Mouse (Mus musculus): ENCODE measurements around the gene Lrp5. TPM values are rescaled to one million over a fixed set of nuclear protein-coding genes. Genes with fewer than 3 reads are reported as not detected.

Gene Lrp5
- polyA plus RNA-seq, 1 experiment = 3.1 TPM

DNA sequence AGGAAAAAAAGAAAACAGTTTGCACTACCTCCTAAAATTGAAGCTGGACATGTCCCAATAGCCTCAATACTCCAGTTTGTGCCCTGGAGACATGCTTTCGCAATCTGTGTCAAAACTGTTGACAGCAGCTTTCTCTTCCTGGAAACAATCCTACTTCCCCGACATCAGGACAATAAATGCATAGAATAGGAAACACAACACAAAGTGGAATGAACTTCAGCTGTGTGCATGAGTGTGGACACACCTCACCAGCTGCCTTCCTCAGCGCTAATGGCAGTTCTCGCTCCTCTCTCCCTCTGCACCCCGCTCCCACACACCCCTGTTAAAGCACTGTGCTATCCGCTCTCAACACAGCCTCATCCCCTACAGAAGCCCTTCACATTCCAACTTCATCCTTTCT lies 123.6 kb downstream of the Lrp5 start:
- Histone ChIP-seq H3K4me1 (ENCODE audit: control insufficient read depth, insufficient read depth, low read length) (peaks cover 5% of the 10 kb centered on the region; the same call in 1 of the 2 replicates), H3K4me3 (ENCODE audit: insufficient read depth, low read length) (no peak overlapping the region), H3K27ac (ENCODE audit: insufficient read depth, low read length) (no peak overlapping the region)
- TF ChIP-seq CTCF (IDR thresholded peaks at IDR 0.05; ENCODE audit: extremely low read depth, insufficient read depth, low read length) (no peak), POLR2A (IDR thresholded peaks at IDR 0.05; ENCODE audit: extremely low read depth, insufficient read depth, low read length) (no peak)

- TF ChIP-seq CTCF (IDR thresholded peaks at IDR 0.05; ENCODE audit: extremely low read depth, insufficient read depth, low read length) (no peak), POLR2A (IDR thresholded peaks at IDR 0.05; ENCODE audit: extremely low read depth, insufficient read depth, low read length) (no peak)
- no peak overlapping the region for H3K27ac ChIP-seq (ENCODE audit: insufficient read depth, low read length)
- H3K4me1 ChIP-seq (ENCODE audit: control insufficient read depth, insufficient read depth, low read length) = peaks cover 7% of the 10 kb centered on the region
- H3K4me3 ChIP-seq (ENCODE audit: insufficient read depth, low read length) = no peak overlapping the region
These were observed 124.1 kb downstream of the Lrp5 start for GRCm38 (mm10) chr19:3562298-3562697.

- H3K27ac ChIP-seq (ENCODE audit: insufficient read depth, low read length) = no peak overlapping the region
- H3K4me3 ChIP-seq (ENCODE audit: insufficient read depth, low read length) = no peak overlapping the region
- peaks cover 3% of the 10 kb centered on the region for H3K4me1 ChIP-seq (ENCODE audit: control insufficient read depth, insufficient read depth, low read length)
- no peak for TF ChIP-seq POLR2A (IDR thresholded peaks at IDR 0.05; ENCODE audit: extremely low read depth, insufficient read depth, low read length)
- no peak for TF ChIP-seq CTCF (IDR thresholded peaks at IDR 0.05; ENCODE audit: extremely low read depth, insufficient read depth, low read length)
These were observed 130.1 kb downstream of the Lrp5 start for GRCm38 (mm10) chr19:3556169-3556827.

GRCm38 (mm10) chr19:3554785-3555184 lies 131.6 kb downstream of the Lrp5 start:
- no peak overlapping the region for H3K4me3 ChIP-seq (ENCODE audit: insufficient read depth, low read length)
- H3K4me1 ChIP-seq (ENCODE audit: control insufficient read depth, insufficient read depth, low read length) = peaks cover 3% of the 10 kb centered on the region
- no peak for TF ChIP-seq CTCF (IDR thresholded peaks at IDR 0.05; ENCODE audit: extremely low read depth, insufficient read depth, low read length)
- TF ChIP-seq POLR2A (IDR thresholded peaks at IDR 0.05; ENCODE audit: extremely low read depth, insufficient read depth, low read length) = no peak

GRCm38 (mm10) chr19:3551573-3552159 lies 134.7 kb downstream of the Lrp5 start:
- peaks cover 2% of the 10 kb centered on the region; the same call in 1 of the 2 replicates for H3K4me1 ChIP-seq (ENCODE audit: control insufficient read depth, insufficient read depth, low read length)
- H3K4me3 ChIP-seq (ENCODE audit: insufficient read depth, low read length) = no peak overlapping the region
- H3K27ac ChIP-seq (ENCODE audit: insufficient read depth, low read length) = peak overlapping the region; percentile 84; the same call in 1 of the 2 replicates
- no peak for TF ChIP-seq POLR2A (IDR thresholded peaks at IDR 0.05; ENCODE audit: extremely low read depth, insufficient read depth, low read length)
- TF ChIP-seq CTCF (IDR thresholded peaks at IDR 0.05; ENCODE audit: extremely low read depth, insufficient read depth, low read length) = no peak

More at GRCm38 (mm10) chr19:3554785-3555184, 131.6 kb downstream of the Lrp5 start:
- no peak overlapping the region for H3K27ac ChIP-seq (ENCODE audit: insufficient read depth, low read length)

GRCm38 (mm10) chr19:3550101-3550500 lies 136.3 kb downstream of the Lrp5 start:
- H3K4me3 ChIP-seq (ENCODE audit: insufficient read depth, low read length) = no peak overlapping the region
- H3K4me1 ChIP-seq (ENCODE audit: control insufficient read depth, insufficient read depth, low read length) = peaks cover 2% of the 10 kb centered on the region; the same call in 1 of the 2 replicates
- H3K27ac ChIP-seq (ENCODE audit: insufficient read depth, low read length) = no peak overlapping the region
- no peak for TF ChIP-seq CTCF (IDR thresholded peaks at IDR 0.05; ENCODE audit: extremely low read depth, insufficient read depth, low read length)
- TF ChIP-seq POLR2A (IDR thresholded peaks at IDR 0.05; ENCODE audit: extremely low read depth, insufficient read depth, low read length) = no peak

DNA sequence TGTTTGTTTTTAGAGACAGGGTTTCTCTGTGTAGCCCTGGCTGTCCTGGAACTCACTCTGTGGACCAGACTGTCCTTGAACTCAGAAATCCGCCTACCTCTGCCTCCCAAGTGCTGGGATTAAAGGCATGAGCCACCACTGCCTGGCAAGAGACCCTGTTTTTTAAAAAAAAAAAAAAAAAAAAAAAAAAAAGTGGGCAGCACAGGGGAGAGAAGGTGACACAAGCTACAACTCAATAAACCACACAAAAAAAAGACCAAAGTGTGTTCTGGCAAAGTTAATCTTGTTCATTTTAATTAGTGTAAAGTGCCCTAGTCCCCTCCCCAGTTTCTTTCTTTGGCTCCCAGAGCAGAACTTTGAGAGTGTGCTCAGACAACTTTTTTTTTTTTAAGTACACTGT lies 137.1 kb downstream of the Lrp5 start:
- TF ChIP-seq CTCF (IDR thresholded peaks at IDR 0.05; ENCODE audit: extremely low read depth, insufficient read depth, low read length) = no peak
- no peak for TF ChIP-seq POLR2A (IDR thresholded peaks at IDR 0.05; ENCODE audit: extremely low read depth, insufficient read depth, low read length)
- H3K27ac ChIP-seq (ENCODE audit: insufficient read depth, low read length) = no peak overlapping the region

GRCm38 (mm10) chr19:3548311-3548710 lies 138.1 kb downstream of the Lrp5 start:
- TF ChIP-seq POLR2A (IDR thresholded peaks at IDR 0.05; ENCODE audit: extremely low read depth, insufficient read depth, low read length) = no peak
- no peak for TF ChIP-seq CTCF (IDR thresholded peaks at IDR 0.05; ENCODE audit: extremely low read depth, insufficient read depth, low read length)
- Histone ChIP-seq H3K4me1 (ENCODE audit: control insufficient read depth, insufficient read depth, low read length) (peaks cover 2% of the 10 kb centered on the region; the same call in 1 of the 2 replicates), H3K27ac (ENCODE audit: insufficient read depth, low read length) (no peak overlapping the region)

More for the DNA sequence above, 137.1 kb downstream of the Lrp5 start:
- Histone ChIP-seq H3K4me3 (ENCODE audit: insufficient read depth, low read length) (no peak overlapping the region), H3K4me1 (ENCODE audit: control insufficient read depth, insufficient read depth, low read length) (peaks cover 2% of the 10 kb centered on the region; the same call in 1 of the 2 replicates)

DNA sequence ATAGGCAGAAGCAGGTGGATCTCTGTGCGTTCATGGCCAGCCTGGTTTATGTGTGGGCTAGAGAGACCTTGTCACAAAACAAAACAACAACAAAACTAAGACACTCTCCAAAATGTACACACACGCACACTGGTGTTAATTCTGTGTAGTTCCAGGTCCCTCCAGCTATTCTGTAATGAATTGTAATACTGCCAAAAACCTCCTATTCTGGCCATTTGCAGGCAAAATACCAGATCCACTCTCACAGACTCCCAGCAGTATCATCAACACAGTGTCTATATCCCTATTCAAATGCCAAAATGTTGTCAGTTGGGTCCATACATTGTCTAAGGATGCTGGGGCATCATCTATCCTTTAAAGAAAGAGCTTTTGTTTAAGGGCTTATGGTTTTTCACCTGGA lies 141.4 kb downstream of the Lrp5 start:
- no peaks in the 10 kb centered on the region; the same call in 1 of the 2 replicates for H3K4me1 ChIP-seq (ENCODE audit: control insufficient read depth, insufficient read depth, low read length)
- no peak overlapping the region for H3K27ac ChIP-seq (ENCODE audit: insufficient read depth, low read length)
- no peak overlapping the region for H3K4me3 ChIP-seq (ENCODE audit: insufficient read depth, low read length)
- TF ChIP-seq CTCF (IDR thresholded peaks at IDR 0.05; ENCODE audit: extremely low read depth, insufficient read depth, low read length) (no peak), POLR2A (IDR thresholded peaks at IDR 0.05; ENCODE audit: extremely low read depth, insufficient read depth, low read length) (no peak)

More at GRCm38 (mm10) chr19:3548311-3548710, 138.1 kb downstream of the Lrp5 start:
- no peak overlapping the region for H3K4me3 ChIP-seq (ENCODE audit: insufficient read depth, low read length)

DNA sequence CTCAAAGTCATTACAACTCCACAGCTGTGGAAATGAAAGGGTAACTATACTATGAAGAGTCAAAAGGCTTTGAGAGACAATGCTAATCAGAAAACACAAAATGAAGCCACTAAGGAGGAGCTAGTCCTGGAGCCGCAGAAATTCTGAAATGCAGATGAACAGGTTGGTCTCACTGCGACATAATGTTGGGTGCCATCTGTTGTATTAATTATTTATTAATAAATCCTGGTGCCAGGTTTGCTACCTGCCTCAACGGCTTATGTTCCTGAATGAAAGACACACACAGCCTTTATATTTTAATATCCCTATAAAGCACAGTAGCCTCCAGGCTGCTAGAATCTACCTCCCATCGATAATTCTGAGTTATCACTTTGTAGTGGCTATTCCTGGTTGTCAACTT lies 143.8 kb downstream of the Lrp5 start:
- TF ChIP-seq CTCF (IDR thresholded peaks at IDR 0.05; ENCODE audit: extremely low read depth, insufficient read depth, low read length) (no peak), POLR2A (IDR thresholded peaks at IDR 0.05; ENCODE audit: extremely low read depth, insufficient read depth, low read length) (no peak)
- Histone ChIP-seq H3K4me1 (ENCODE audit: control insufficient read depth, insufficient read depth, low read length) (no peaks in the 10 kb centered on the region; the same call in 1 of the 2 replicates), H3K27ac (ENCODE audit: insufficient read depth, low read length) (no peak overlapping the region), H3K4me3 (ENCODE audit: insufficient read depth, low read length) (no peak overlapping the region)
